ENCODE assay signal across 9 mouse cellular contexts in genomic region chr4:62517046-62517445, GRCm38 (mm10). TPM values are rescaled to one million over a fixed set of nuclear protein-coding genes. Genes with fewer than 3 reads are reported as not detected.
DNase-seq lines count a peak whose midpoint lies in the region; ATAC-seq and TF ChIP-seq lines count a peak whose summit lies in the region.
"Had no signal": no experiment of that assay in that cellular context is flagged by ENCODE, and none has a peak within 500 bp of the region (broad histone marks: within the 10 kb centered on the region; RNA-seq: fewer than 3 reads in every experiment).

No protein-coding gene starts in this region.

- peak overlapping the region; percentile 57; the same call in 1 of the 2 replicates for H3K4me3 ChIP-seq in heart, embryonic 11.5 days (ENCODE audit: low read depth, low read length)
- H3K4me3 ChIP-seq in MEL (ENCODE audit: control insufficient read depth in 1 of 2, insufficient read depth in 1 of 2, low read depth in 2 of 2, low read length in 2 of 2): peak overlapping the region; percentile 74 to 83
- no peak overlapping the region for H3K4me3 ChIP-seq in intestine, embryonic 14.5 days (ENCODE audit: low read depth, low read length)
- H3K4me3 ChIP-seq in lung, embryonic 16.5 days (ENCODE audit: low read length): no peak overlapping the region

- H3K27ac ChIP-seq in heart, embryonic 11.5 days (ENCODE audit: low read depth, low read length): peak overlapping the region; percentile 86
- H3K27ac ChIP-seq in MEL (ENCODE audit: control insufficient read depth, low read depth, low read length): peak overlapping the region; percentile 80
- H3K27ac ChIP-seq in intestine, embryonic 14.5 days (ENCODE audit: low read depth): peak overlapping the region; percentile 1; the same call in 1 of the 2 replicates
- H3K27ac ChIP-seq in lung, embryonic 16.5 days (ENCODE audit: low read length): peak overlapping the region; percentile 95

- TF ChIP-seq POLR2A in MEL (IDR thresholded peaks at IDR 0.05; ENCODE audit: control insufficient read depth in 1 of 2, insufficient read depth in 1 of 2, low read depth in 1 of 2, low read length in 2 of 2, poor library complexity in 1 of 2): no peak

- peaks cover 9% of the 10 kb centered on the region for H3K36me3 ChIP-seq in heart, embryonic 11.5 days (ENCODE audit: control insufficient read depth, insufficient read depth, low read length)
- peaks cover 4 to 58% of the 10 kb centered on the region in 2 experiments; a peak in 3 of 4 replicates for H3K36me3 ChIP-seq in MEL (ENCODE audit: control insufficient read depth in 1 of 2, insufficient read depth in 2 of 2, low read length in 2 of 2)
- peaks cover 20% of the 10 kb centered on the region for H3K36me3 ChIP-seq in intestine, embryonic 14.5 days (ENCODE audit: control insufficient read depth, insufficient read depth, low read length)
- H3K36me3 ChIP-seq in lung, embryonic 16.5 days (ENCODE audit: control insufficient read depth, insufficient read depth, low read length): peaks cover 20% of the 10 kb centered on the region

- H3K9ac ChIP-seq in heart, embryonic 11.5 days (ENCODE audit: low read depth, low read length): peak overlapping the region; percentile 10; the same call in 1 of the 2 replicates
- peak overlapping the region; percentile 92 for H3K9ac ChIP-seq in MEL (ENCODE audit: control insufficient read depth, low read depth, low read length, poor library complexity, severe bottlenecking)
- no peak overlapping the region for H3K9ac ChIP-seq in intestine, embryonic 14.5 days (ENCODE audit: low read length)
- H3K9ac ChIP-seq in lung, embryonic 16.5 days (ENCODE audit: low read length): peak overlapping the region; percentile 33; the same call in 1 of the 2 replicates

- no peak for TF ChIP-seq RAD21 in MEL (IDR thresholded peaks at IDR 0.05; ENCODE audit: low read depth, low read length)

- no peaks in the 10 kb centered on the region for H3K9me3 ChIP-seq in heart, embryonic 11.5 days (replicated peaks; ENCODE audit: control insufficient read depth, low read length)
- no peaks in the 10 kb centered on the region for H3K9me3 ChIP-seq in MEL (replicated peaks; ENCODE audit: insufficient read depth, low read length)
- no peaks in the 10 kb centered on the region for H3K9me3 ChIP-seq in intestine, embryonic 14.5 days (ENCODE audit: control insufficient read depth, low read length)
- H3K9me3 ChIP-seq in lung, embryonic 16.5 days (ENCODE audit: control insufficient read depth, low read length): no peaks in the 10 kb centered on the region

- no peak for DNase-seq in heart, adult 18-20 months
- peak; percentile 83 for DNase-seq in MEL (ENCODE audit: low read depth, low spot score)
- no peak for DNase-seq in intestine, embryonic 14.5 days (ENCODE audit: low spot score)
- no peak for DNase-seq in urinary bladder, postnatal 25 days (ENCODE audit: low spot score)
- no peak for DNase-seq in Muller cell, postnatal 12 days (ENCODE audit: inconsistent ontology term)
- DNase-seq in retina, postnatal 1 day: no peak

- TF ChIP-seq CTCF in MEL (IDR thresholded peaks at IDR 0.05 in 2 of 3, conservative IDR thresholded peaks at IDR 0.05 in 1 of 3; ENCODE audit: control insufficient read depth in 1 of 3, insufficient read depth in 1 of 3, low read depth in 2 of 3, low read length in 3 of 3, poor library complexity in 1 of 3, severe bottlenecking in 1 of 3): no peak

- TF ChIP-seq EP300 in MEL (IDR thresholded peaks at IDR 0.05; ENCODE audit: low read depth in 1 of 2, low read length in 2 of 2): no peak

- WGBS in heart, embryonic 11.5 days (ENCODE audit: insufficient replicate concordance): 77% methylated on average over 8 of the region's 8 CpGs
- WGBS in intestine, embryonic 14.5 days: 78% methylated on average over 8 of the region's 8 CpGs
- WGBS in lung, embryonic 16.5 days: 63% methylated on average over 8 of the region's 8 CpGs

- H3K4me1 ChIP-seq in heart, embryonic 11.5 days (ENCODE audit: control insufficient read depth, insufficient read depth, low read length): peaks cover 29% of the 10 kb centered on the region
- peaks cover 51 to 54% of the 10 kb centered on the region in 2 experiments for H3K4me1 ChIP-seq in MEL (ENCODE audit: control insufficient read depth in 1 of 2, insufficient read depth in 2 of 2, low read length in 2 of 2)
- peaks cover 28% of the 10 kb centered on the region for H3K4me1 ChIP-seq in intestine, embryonic 14.5 days (replicated peaks; ENCODE audit: control insufficient read depth, insufficient read depth, low read length)
- peaks cover 40% of the 10 kb centered on the region for H3K4me1 ChIP-seq in lung, embryonic 16.5 days (replicated peaks; ENCODE audit: control insufficient read depth, insufficient read depth, low read length)

- no peak for ATAC-seq in heart, embryonic 11.5 days (replicated peaks; ENCODE audit: insufficient number of reproducible peaks, low FRiP score, low TSS enrichment)
- no peak for ATAC-seq in intestine, embryonic 14.5 days (replicated peaks; ENCODE audit: low FRiP score, low TSS enrichment, low read depth)
- peak; percentile 12 for ATAC-seq in lung, embryonic 16.5 days (ENCODE audit: low read depth)

- H3K4me2 ChIP-seq in heart, embryonic 11.5 days: peak overlapping the region; percentile 68
- peak overlapping the region; percentile 4; the same call in 1 of the 2 replicates for H3K4me2 ChIP-seq in intestine, embryonic 14.5 days (ENCODE audit: low read length)
- peak overlapping the region; percentile 62 for H3K4me2 ChIP-seq in lung, embryonic 16.5 days (ENCODE audit: low read depth, low read length)

- H3K79me2 ChIP-seq in MEL (ENCODE audit: control insufficient read depth, insufficient read depth, low read length, poor library complexity): peaks cover 31% of the 10 kb centered on the region

- H3K27me3 ChIP-seq in heart, embryonic 11.5 days (ENCODE audit: control insufficient read depth, insufficient read depth, low read length): no peaks in the 10 kb centered on the region
- no peaks in the 10 kb centered on the region for H3K27me3 ChIP-seq in MEL (ENCODE audit: control insufficient read depth in 1 of 2, insufficient read depth in 2 of 2, low read length in 2 of 2)
- no peaks in the 10 kb centered on the region for H3K27me3 ChIP-seq in intestine, embryonic 14.5 days (replicated peaks; ENCODE audit: control insufficient read depth, insufficient read depth, low read length)
- H3K27me3 ChIP-seq in lung, embryonic 16.5 days (ENCODE audit: control insufficient read depth, insufficient read depth, low read depth, low read length): no peaks in the 10 kb centered on the region

TF ChIP-seq in MEL, 35 proteins besides CTCF, POLR2A, EP300 and RAD21 (continues in another document):
- TF ChIP-seq NRF1 (IDR thresholded peaks at IDR 0.05; ENCODE audit: insufficient read depth, low read depth, low read length, poor library complexity, severe bottlenecking) (no peak), NELFE (IDR thresholded peaks at IDR 0.05; ENCODE audit: low read depth, low read length) (no peak), ZC3H11A (IDR thresholded peaks at IDR 0.05; ENCODE audit: low read depth, low read length) (no peak), GABPA (IDR thresholded peaks at IDR 0.05; ENCODE audit: low read depth, low read length) (no peak), TBP (IDR thresholded peaks at IDR 0.05; ENCODE audit: low read depth, low read length) (no peak)

RNA-seq across cellular contexts. Expression of gene Alad, which starts 2.7 kb away (rescaled TPM):
- polyA plus RNA-seq in heart, embryonic 11.5 days (2014; fragmentation: Nextera tagmentation; extraction: Ambion mirVana): 117 and 140 TPM in 2 replicates
- total RNA-seq in heart, adult 18-20 months (2021): 10 to 100 TPM; 75.4 to 87.1 TPM
- 199 and 213 TPM in 2 replicates for total RNA-seq in MEL (2012; rRNA removed)
- polyA plus RNA-seq in MEL (2012; ENCODE audit: insufficient read depth in 1 of 2, insufficient read length in 2 of 2, low read depth in 1 of 2, low replicate concordance in 2 of 2, missing spikeins in 1 of 2): 100 to 1,000 TPM in 1 of 2 experiments, not detected in 1; 386 TPM
- 146 and 153 TPM in 2 replicates for polyA plus RNA-seq in intestine, embryonic 14.5 days (2014; fragmentation: Nextera tagmentation; extraction: Ambion mirVana)
- polyA plus RNA-seq in lung, embryonic 16.5 days (2015; fragmentation: Nextera tagmentation; extraction: Ambion mirVana): 141 and 168 TPM in 2 replicates

RNA-seq across cellular contexts. Expression of gene Pole3, which starts 7.8 kb away (rescaled TPM):
- polyA plus RNA-seq in heart, embryonic 11.5 days (2014; fragmentation: Nextera tagmentation; extraction: Ambion mirVana): 59.4 and 64.1 TPM in 2 replicates
- total RNA-seq in heart, adult 18-20 months (2021): 10 to 100 TPM; 17.7 to 19.5 TPM
- 51.4 and 63.6 TPM in 2 replicates for total RNA-seq in MEL (2012; rRNA removed)
- 100 to 1,000 TPM in 1 of 2 experiments, not detected in 1; 103 TPM for polyA plus RNA-seq in MEL (2012; ENCODE audit: insufficient read depth in 1 of 2, insufficient read length in 2 of 2, low read depth in 1 of 2, low replicate concordance in 2 of 2, missing spikeins in 1 of 2)
- polyA plus RNA-seq in intestine, embryonic 14.5 days (2014; fragmentation: Nextera tagmentation; extraction: Ambion mirVana): 75.3 and 85.9 TPM in 2 replicates
- 79.9 and 83.8 TPM in 2 replicates for polyA plus RNA-seq in lung, embryonic 16.5 days (2015; fragmentation: Nextera tagmentation; extraction: Ambion mirVana)

RNA-seq across cellular contexts. Expression of gene 4933430I17Rik, which starts 8.1 kb away (rescaled TPM):
- 0.34 and 0.87 TPM in 2 replicates for polyA plus RNA-seq in heart, embryonic 11.5 days (2014; fragmentation: Nextera tagmentation; extraction: Ambion mirVana)
- not detected for total RNA-seq in heart, adult 18-20 months (2021)
- total RNA-seq in MEL (2012; rRNA removed): 0.12 TPM in 1 of 2 replicates, not detected in the other
- under 1 TPM in 1 of 2 experiments, not detected in 1; 0.43 TPM for polyA plus RNA-seq in MEL (2012; ENCODE audit: insufficient read depth in 1 of 2, insufficient read length in 2 of 2, low read depth in 1 of 2, low replicate concordance in 2 of 2, missing spikeins in 1 of 2)
- 0.26 and 0.65 TPM in 2 replicates for polyA plus RNA-seq in intestine, embryonic 14.5 days (2014; fragmentation: Nextera tagmentation; extraction: Ambion mirVana)
- 0.40 and 0.54 TPM in 2 replicates for polyA plus RNA-seq in lung, embryonic 16.5 days (2015; fragmentation: Nextera tagmentation; extraction: Ambion mirVana)

RNA-seq across cellular contexts. Expression of gene Hdhd3, which starts 13.8 kb away (rescaled TPM):
- 6.7 and 11.4 TPM in 2 replicates for polyA plus RNA-seq in heart, embryonic 11.5 days (2014; fragmentation: Nextera tagmentation; extraction: Ambion mirVana)
- 1 to 10 TPM; 3.4 to 4.0 TPM for total RNA-seq in heart, adult 18-20 months (2021)
- 3.5 and 4.0 TPM in 2 replicates for total RNA-seq in MEL (2012; rRNA removed)
- polyA plus RNA-seq in MEL (2012; ENCODE audit: insufficient read depth in 1 of 2, insufficient read length in 2 of 2, low read depth in 1 of 2, low replicate concordance in 2 of 2, missing spikeins in 1 of 2): 1 to 10 TPM in 1 of 2 experiments, not detected in 1; 6.0 TPM
- 29.4 and 32.4 TPM in 2 replicates for polyA plus RNA-seq in intestine, embryonic 14.5 days (2014; fragmentation: Nextera tagmentation; extraction: Ambion mirVana)
- 19.1 and 20.9 TPM in 2 replicates for polyA plus RNA-seq in lung, embryonic 16.5 days (2015; fragmentation: Nextera tagmentation; extraction: Ambion mirVana)
- total RNA-seq: megakaryocyte, adult 5-6 weeks had no signal

RNA-seq across cellular contexts. Expression of gene Bspry, which starts 37.2 kb away (rescaled TPM):
- polyA plus RNA-seq in heart, embryonic 11.5 days (2014; fragmentation: Nextera tagmentation; extraction: Ambion mirVana): 0.52 and 0.83 TPM in 2 replicates
- under 1 TPM in 1 of 2 experiments, not detected in 1; 0.23 TPM for total RNA-seq in heart, adult 18-20 months (2021)
- 0.13 and 0.19 TPM in 2 replicates for total RNA-seq in MEL (2012; rRNA removed)
- under 1 TPM in 1 of 2 experiments, not detected in 1; 0.50 TPM for polyA plus RNA-seq in MEL (2012; ENCODE audit: insufficient read depth in 1 of 2, insufficient read length in 2 of 2, low read depth in 1 of 2, low replicate concordance in 2 of 2, missing spikeins in 1 of 2)
- 39.3 and 43.8 TPM in 2 replicates for polyA plus RNA-seq in intestine, embryonic 14.5 days (2014; fragmentation: Nextera tagmentation; extraction: Ambion mirVana)
- polyA plus RNA-seq in lung, embryonic 16.5 days (2015; fragmentation: Nextera tagmentation; extraction: Ambion mirVana): 47.9 and 59.2 TPM in 2 replicates

Comparison
In these comparisons a context has a peak if more than half of its experiments do, and no peak if none do; other contexts are left out.
1. H3K27ac ChIP-seq: peak in every context shown above with its lines; median percentile 95 in lung, embryonic 16.5 days; 86 in heart, embryonic 11.5 days; 80 in MEL; 1 in intestine, embryonic 14.5 days.
2. H3K4me2 ChIP-seq: peak in every context shown above with its lines; median percentile 68 in heart, embryonic 11.5 days; 62 in lung, embryonic 16.5 days; 4 in intestine, embryonic 14.5 days.
3. H3K4me3 ChIP-seq: peak in heart, embryonic 11.5 days (single experiment) and MEL (2 of 2); none in intestine, embryonic 14.5 days (single experiment) and lung, embryonic 16.5 days (single experiment).